In the genomic region with DNA sequence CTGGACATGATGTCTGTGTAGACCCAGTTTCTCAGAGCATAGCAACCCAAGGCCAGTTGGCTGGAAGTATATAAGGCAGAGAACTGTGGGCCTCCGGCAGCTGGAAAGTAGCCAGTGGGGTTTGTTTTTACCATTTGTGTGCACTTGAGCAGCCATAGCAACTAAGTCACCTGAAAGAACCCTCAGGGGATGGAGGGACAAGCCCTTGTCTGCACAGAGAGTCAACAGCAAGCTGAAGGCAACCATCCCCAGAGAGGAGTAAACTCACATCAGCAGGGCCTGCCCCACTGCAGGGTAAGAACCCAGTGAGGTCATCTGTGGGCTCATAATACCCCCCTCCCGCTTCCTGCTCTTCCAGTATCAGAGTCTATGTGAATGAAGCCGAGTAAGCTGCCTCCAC, we compare ENCODE assay signal across 29 mouse cellular contexts. TPM values are rescaled to one million over a fixed set of nuclear protein-coding genes. Genes with fewer than 3 reads are reported as not detected.
DNase-seq lines count a peak whose midpoint lies in the region; ATAC-seq and TF ChIP-seq lines count a peak whose summit lies in the region.
"Had no signal": no experiment of that assay in that cellular context is flagged by ENCODE, and none has a peak within 500 bp of the region (broad histone marks: within the 10 kb centered on the region; RNA-seq: fewer than 3 reads in every experiment).

No protein-coding gene starts in this region.

- no peaks in the 10 kb centered on the region for H3K27me3 ChIP-seq in embryonic facial prominence, embryonic 14.5 days (replicated peaks; ENCODE audit: control insufficient read depth, insufficient read depth, low read length)
- H3K27me3 ChIP-seq in embryonic facial prominence, embryonic 10.5 days (replicated peaks; ENCODE audit: low read depth, poor library complexity, severe bottlenecking): no peaks in the 10 kb centered on the region
- H3K27me3 ChIP-seq in heart, adult 2 months (ENCODE audit: control insufficient read depth, insufficient read depth, low read length): no peaks in the 10 kb centered on the region
- H3K27me3 ChIP-seq in lung, embryonic 14.5 days (ENCODE audit: insufficient read depth, low read length): no peaks in the 10 kb centered on the region
- no peaks in the 10 kb centered on the region for H3K27me3 ChIP-seq in midbrain, embryonic 15.5 days (replicated peaks)
- H3K27me3 ChIP-seq: forebrain, embryonic 12.5 days; hindbrain, embryonic 12.5 days; liver, embryonic 13.5 days; neural tube, embryonic 13.5 days; Patski had no signal

- H3K4me1 ChIP-seq in embryonic facial prominence, embryonic 14.5 days (ENCODE audit: control insufficient read depth, insufficient read depth, low read length): no peaks in the 10 kb centered on the region
- H3K4me1 ChIP-seq in embryonic facial prominence, embryonic 10.5 days: no peaks in the 10 kb centered on the region
- no peaks in the 10 kb centered on the region for H3K4me1 ChIP-seq in heart, adult 2 months (ENCODE audit: control insufficient read depth, insufficient read depth, low read length)
- H3K4me1 ChIP-seq in lung, embryonic 14.5 days (ENCODE audit: insufficient read depth): no peaks in the 10 kb centered on the region
- H3K4me1 ChIP-seq in lung, adult 2 months (ENCODE audit: control insufficient read depth, insufficient read depth, low read length): no peaks in the 10 kb centered on the region
- H3K4me1 ChIP-seq in midbrain, embryonic 15.5 days: no peaks in the 10 kb centered on the region
- H3K4me1 ChIP-seq: liver, embryonic 13.5 days had no signal

- no peak for TF ChIP-seq EP300 in heart, adult 2 months (IDR thresholded peaks at IDR 0.05; ENCODE audit: insufficient read depth, low read depth, low read length)

- no peak overlapping the region for H3K4me2 ChIP-seq in embryonic facial prominence, embryonic 14.5 days (ENCODE audit: low read depth, low read length)
- no peak overlapping the region for H3K4me2 ChIP-seq in lung, embryonic 14.5 days
- H3K4me2 ChIP-seq in midbrain, embryonic 15.5 days: no peak overlapping the region
- H3K4me2 ChIP-seq: forebrain, embryonic 12.5 days; heart, embryonic 11.5 days; hindbrain, embryonic 12.5 days; limb, embryonic 13.5 days; liver, embryonic 13.5 days; neural tube, embryonic 13.5 days had no signal

- H3K27ac ChIP-seq in embryonic facial prominence, embryonic 14.5 days (replicated peaks; ENCODE audit: low read depth, low read length): no peak overlapping the region
- no peak overlapping the region for H3K27ac ChIP-seq in embryonic facial prominence, embryonic 10.5 days (replicated peaks)
- H3K27ac ChIP-seq in heart, adult 2 months: no peak overlapping the region
- H3K27ac ChIP-seq in lung, embryonic 14.5 days (ENCODE audit: low read depth): no peak overlapping the region
- H3K27ac ChIP-seq in midbrain, embryonic 15.5 days: no peak overlapping the region
- H3K27ac ChIP-seq: forebrain, embryonic 12.5 days; hindbrain, embryonic 12.5 days; limb, embryonic 13.5 days; liver, embryonic 13.5 days; neural tube, embryonic 13.5 days had no signal

- WGBS in embryonic facial prominence, embryonic 14.5 days: 64% methylated on average over 3 of the region's 3 CpGs
- WGBS in embryonic facial prominence, embryonic 10.5 days: 72% methylated on average over 3 of the region's 3 CpGs
- WGBS in heart, adult 2 months: 38% methylated on average over 3 of the region's 3 CpGs
- 42% methylated on average over 3 of the region's 3 CpGs for WGBS in lung, embryonic 14.5 days
- 43% methylated on average over 3 of the region's 3 CpGs for WGBS in lung, adult 2 months
- 74% methylated on average over 3 of the region's 3 CpGs for WGBS in midbrain, embryonic 15.5 days

- H3K36me3 ChIP-seq in embryonic facial prominence, embryonic 14.5 days (ENCODE audit: control insufficient read depth, insufficient read depth, low read length): no peaks in the 10 kb centered on the region
- no peaks in the 10 kb centered on the region for H3K36me3 ChIP-seq in embryonic facial prominence, embryonic 10.5 days (replicated peaks)
- H3K36me3 ChIP-seq in heart, adult 2 months (ENCODE audit: control insufficient read depth, insufficient read depth, low read length): no peaks in the 10 kb centered on the region
- no peaks in the 10 kb centered on the region for H3K36me3 ChIP-seq in lung, embryonic 14.5 days (ENCODE audit: insufficient read depth)
- H3K36me3 ChIP-seq in midbrain, embryonic 15.5 days (replicated peaks): no peaks in the 10 kb centered on the region
- H3K36me3 ChIP-seq: forebrain, embryonic 12.5 days; G1E; hindbrain, embryonic 12.5 days; limb, embryonic 13.5 days; liver, embryonic 13.5 days; neural tube, embryonic 13.5 days had no signal

- ATAC-seq in embryonic facial prominence, embryonic 14.5 days (ENCODE audit: low read depth): 0 out of 2 replicates have a peak, but pooled peaks have one; percentile 44
- no peak for ATAC-seq in lung, embryonic 14.5 days (ENCODE audit: insufficient read depth)
- ATAC-seq in midbrain, embryonic 15.5 days (replicated peaks): no peak
- ATAC-seq: midbrain, embryonic 16.5 days; Patski had no signal

- peak; percentile 43 for DNase-seq in embryonic facial prominence, embryonic 14.5 days (ENCODE audit: low spot score)
- no peak for DNase-seq in embryonic facial prominence, embryonic 10.5 days (ENCODE audit: low spot score)
- DNase-seq in heart, postnatal 4 days: peak; percentile 62
- DNase-seq in heart, adult 2 months: no peak
- peak; percentile 36 for DNase-seq in lung, embryonic 14.5 days
- no peak for DNase-seq in lung, adult 2 months
- peak; percentile 34 for DNase-seq in lung, postnatal 25 days (ENCODE audit: low spot score)
- DNase-seq: adrenal gland, postnatal 36 days; cerebellum, adult 9-10 months; gastrocnemius, postnatal 36 days; kidney, adult 8-10 months; kidney, postnatal 14 days; layer of hippocampus, postnatal 36 days; liver, embryonic 13.5 days; retina, postnatal 1 day; right cerebral cortex, postnatal 25 days; spleen, adult 18-20 months; thymus, postnatal 25 days had no signal

- no peak overlapping the region for H3K4me3 ChIP-seq in embryonic facial prominence, embryonic 14.5 days (ENCODE audit: low read depth, low read length)
- no peak overlapping the region for H3K4me3 ChIP-seq in embryonic facial prominence, embryonic 10.5 days
- no peak overlapping the region for H3K4me3 ChIP-seq in heart, adult 2 months
- H3K4me3 ChIP-seq in lung, embryonic 14.5 days (ENCODE audit: low read depth, low read length): no peak overlapping the region
- H3K4me3 ChIP-seq in lung, adult 2 months (replicated peaks; ENCODE audit: extremely low read depth, low read depth, low read length): no peak overlapping the region
- no peak overlapping the region for H3K4me3 ChIP-seq in midbrain, embryonic 15.5 days
- H3K4me3 ChIP-seq: erythroblast, embryonic 14.5 days; forebrain, embryonic 12.5 days; hindbrain, embryonic 12.5 days; limb, embryonic 13.5 days; liver, embryonic 13.5 days; myocyte; neural tube, embryonic 13.5 days had no signal

- no peak for TF ChIP-seq CTCF in heart, adult 2 months (IDR thresholded peaks at IDR 0.05)
- no peak for TF ChIP-seq CTCF in lung, embryonic 14.5 days (IDR thresholded peaks at IDR 0.05; ENCODE audit: low read depth)
- TF ChIP-seq CTCF in lung, adult 2 months (IDR thresholded peaks at IDR 0.05; ENCODE audit: insufficient read depth, low read length): no peak

- no peak for TF ChIP-seq POLR2A in heart, adult 2 months (IDR thresholded peaks at IDR 0.05; ENCODE audit: insufficient read depth, low read depth, low read length)
- TF ChIP-seq POLR2A in lung, adult 2 months (IDR thresholded peaks at IDR 0.05; ENCODE audit: borderline replicate concordance, extremely low read depth, low read depth, low read length): no peak

- intact Hi-C loops in heart, adult 2 months (cut with DNase I): no loop called here

- no peak overlapping the region for H3K9ac ChIP-seq in embryonic facial prominence, embryonic 14.5 days (ENCODE audit: low read depth, low read length)
- H3K9ac ChIP-seq in heart, adult 2 months (ENCODE audit: low read depth, low read length): no peak overlapping the region
- no peak overlapping the region for H3K9ac ChIP-seq in lung, embryonic 14.5 days
- H3K9ac ChIP-seq in midbrain, embryonic 15.5 days: no peak overlapping the region
- H3K9ac ChIP-seq: forebrain, embryonic 12.5 days; hindbrain, embryonic 12.5 days; limb, embryonic 13.5 days; liver, embryonic 13.5 days; neural tube, embryonic 13.5 days had no signal

- H3K79me2 ChIP-seq in heart, adult 2 months (replicated peaks; ENCODE audit: control insufficient read depth, insufficient read depth, low read length): no peaks in the 10 kb centered on the region

- H3K9me3 ChIP-seq in embryonic facial prominence, embryonic 14.5 days (ENCODE audit: control insufficient read depth, low read length): no peaks in the 10 kb centered on the region
- no peaks in the 10 kb centered on the region for H3K9me3 ChIP-seq in embryonic facial prominence, embryonic 10.5 days
- H3K9me3 ChIP-seq in lung, embryonic 14.5 days (ENCODE audit: low read depth, low read length): no peaks in the 10 kb centered on the region
- H3K9me3 ChIP-seq in midbrain, embryonic 15.5 days: no peaks in the 10 kb centered on the region
- H3K9me3 ChIP-seq: forebrain, embryonic 12.5 days; hindbrain, embryonic 12.5 days; limb, embryonic 13.5 days; liver, embryonic 13.5 days; neural tube, embryonic 13.5 days had no signal

RNA-seq across cellular contexts. Expression of a gene that starts 14.7 kb away (rescaled TPM):
- polyA plus RNA-seq in embryonic facial prominence, embryonic 14.5 days (2014; fragmentation: Nextera tagmentation; extraction: Ambion mirVana): 10.0 and 11.0 TPM in 2 replicates
- 12.7 and 14.8 TPM in 2 replicates for polyA plus RNA-seq in embryonic facial prominence, embryonic 10.5 days (2016; fragmentation: Nextera tagmentation; extraction: Ambion mirVana)
- total RNA-seq in heart, postnatal 4 days (2021): 10 to 100 TPM; 70.1 to 72.6 TPM
- total RNA-seq in heart, adult 2 months (2021): 10 to 100 TPM; 42.9 to 45.4 TPM
- 27.0 and 40.5 TPM in 2 replicates for polyA plus RNA-seq in heart, adult 2 months (2012; rRNA removed)
- polyA plus RNA-seq in lung, embryonic 14.5 days (2014; fragmentation: Nextera tagmentation; extraction: Ambion mirVana): 13.2 and 14.2 TPM in 2 replicates
- 36.3 and 38.6 TPM in 2 replicates for polyA plus RNA-seq in lung, adult 2 months (2012; rRNA removed)
- polyA plus RNA-seq in midbrain, embryonic 15.5 days (2015; fragmentation: Nextera tagmentation; extraction: Ambion mirVana): 28.2 and 28.7 TPM in 2 replicates
- polyA plus RNA-seq: G1E had no signal

Comparison
In these comparisons a context has a peak if more than half of its experiments do, and no peak if none do; other contexts are left out.
1. DNase-seq: peak in embryonic facial prominence, embryonic 14.5 days (single experiment), heart, postnatal 4 days (single experiment), lung, embryonic 14.5 days (single experiment) and lung, postnatal 25 days (single experiment); none in embryonic facial prominence, embryonic 10.5 days (single experiment), heart, adult 2 months (0 of 2) and lung, adult 2 months (single experiment).